Mouse (Mus musculus) hematopoietic stem cell, adult 5-6 weeks (primary cell): ENCODE results near the gene Ice1. TPM values are rescaled to one million over a fixed set of nuclear protein-coding genes. Genes with fewer than 3 reads are reported as not detected.

ENCODE experiments used
- ATAC-seq, 2 experiments: fragments of 125-278 bp in 1 of 2; replicated peaks in 1 of 2; 2 replicates each; pipeline ENCODE4 v1.8.0; 2016 to 2017; ENCODE audit warnings: inconsistent platforms in 2 of 2, mild to moderate bottlenecking in 2 of 2, moderate number of reproducible peaks in 2 of 2, low read depth in 1 of 2, moderate TSS enrichment in 1 of 2; ENCODE audit not compliant: low FRiP score in 2 of 2, poor library complexity in 2 of 2, severe bottlenecking in 2 of 2, insufficient read depth in 1 of 2, low TSS enrichment in 1 of 2
- total RNA-seq: library from RNA; stranded (forward); fragments of 172-1452, 232-1000 nt; gene quantifications from 2 replicates; pipeline ENCODE4 v1.2.3, GENCODE M21; 2017

Ice1 gene
- total RNA-seq, 1 experiment from 2014 or later, result 33.5 TPM

DNA sequence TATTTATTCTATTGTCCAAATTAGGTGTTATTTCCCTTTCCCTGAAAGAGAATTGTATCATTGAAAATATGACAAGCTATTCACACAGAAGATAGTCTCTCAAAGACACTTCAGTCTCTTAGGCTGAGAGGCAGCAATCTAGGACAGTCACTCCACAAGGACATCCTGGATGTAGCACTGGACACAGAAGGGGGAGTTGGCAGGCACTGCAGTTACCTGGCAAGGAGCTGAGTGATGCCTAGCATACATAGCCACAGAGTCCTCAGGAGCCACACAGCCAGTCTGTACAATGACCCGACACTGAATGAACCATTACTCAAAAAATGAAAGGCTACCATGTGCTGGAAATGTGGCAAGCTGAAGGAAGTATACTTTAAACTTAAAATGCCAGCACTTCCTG lies 35.9 kb downstream of the Ice1 start:
- no peak for ATAC-seq

DNA sequence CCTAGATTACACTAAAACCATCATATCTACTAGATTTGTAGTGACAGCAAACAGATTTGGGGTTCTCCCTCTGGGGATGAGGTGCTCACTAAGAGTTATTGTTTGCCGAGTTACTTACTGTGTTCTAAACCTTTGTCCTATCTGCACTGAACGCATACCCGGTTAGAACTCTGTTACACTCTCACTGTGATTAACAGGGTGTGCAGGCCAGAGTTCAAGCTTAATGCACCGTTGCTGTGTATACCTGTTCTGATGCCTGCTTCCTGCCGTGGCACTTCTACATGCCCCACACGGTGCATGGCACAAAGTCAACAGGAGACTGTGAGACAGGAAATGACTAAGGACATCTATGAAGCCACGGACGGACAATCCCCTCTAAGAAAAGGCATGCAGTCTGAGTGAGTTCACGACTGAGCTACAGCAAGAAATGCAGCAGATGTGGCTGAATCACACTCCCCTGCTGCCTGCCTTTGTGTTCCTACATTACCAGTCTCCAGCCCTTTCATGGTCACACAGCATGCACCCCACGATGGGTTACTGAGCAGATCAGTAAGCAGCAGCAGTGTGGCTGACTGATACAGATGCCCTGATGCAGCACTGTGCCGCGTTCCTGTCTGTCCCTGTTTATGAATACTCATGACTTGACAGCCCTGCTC lies 37.3 kb downstream of the Ice1 start:
- 0 out of 4 replicates have a peak, but pooled peaks have one; percentile 7 to 30 for ATAC-seq

DNA sequence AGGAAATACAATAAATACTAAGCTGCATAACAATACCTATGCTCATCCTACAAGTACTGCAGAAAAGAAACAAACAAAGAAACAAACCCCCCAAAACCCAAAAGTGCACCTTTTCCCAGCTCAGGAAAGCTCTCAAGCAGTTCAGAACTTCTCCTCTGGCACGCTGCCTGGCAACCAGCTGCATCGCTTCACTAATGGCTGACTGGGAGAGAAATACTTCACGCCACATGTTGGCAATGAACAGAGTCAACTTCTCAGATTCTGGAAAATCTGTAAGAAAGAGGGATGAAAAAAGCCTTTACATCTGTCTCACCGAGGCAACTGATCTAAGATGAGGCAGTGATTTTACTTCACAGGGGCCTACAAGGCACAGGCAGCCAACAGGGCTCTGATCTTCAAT lies 38.5 kb downstream of the Ice1 start:
- ATAC-seq, result no peak

DNA sequence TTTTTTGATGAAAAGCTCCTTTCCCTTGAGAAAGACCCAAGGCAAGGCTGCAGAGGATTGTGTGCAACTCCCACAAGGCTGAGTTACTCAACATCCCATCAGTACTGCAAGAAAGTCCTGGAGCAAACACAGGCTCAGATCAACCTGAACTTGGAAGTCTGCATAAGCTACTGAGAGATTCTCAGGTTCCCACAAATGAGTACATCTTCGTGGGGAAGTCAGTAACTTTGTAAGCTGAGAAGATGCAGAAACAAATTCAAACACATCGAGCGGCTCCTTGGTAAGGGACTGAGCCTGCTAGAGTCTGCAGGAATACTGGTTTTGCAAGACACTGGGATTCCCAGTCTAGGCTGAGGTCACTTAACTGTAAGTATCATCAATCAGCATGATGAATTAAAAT lies 40.5 kb downstream of the Ice1 start:
- ATAC-seq, result no peak

DNA sequence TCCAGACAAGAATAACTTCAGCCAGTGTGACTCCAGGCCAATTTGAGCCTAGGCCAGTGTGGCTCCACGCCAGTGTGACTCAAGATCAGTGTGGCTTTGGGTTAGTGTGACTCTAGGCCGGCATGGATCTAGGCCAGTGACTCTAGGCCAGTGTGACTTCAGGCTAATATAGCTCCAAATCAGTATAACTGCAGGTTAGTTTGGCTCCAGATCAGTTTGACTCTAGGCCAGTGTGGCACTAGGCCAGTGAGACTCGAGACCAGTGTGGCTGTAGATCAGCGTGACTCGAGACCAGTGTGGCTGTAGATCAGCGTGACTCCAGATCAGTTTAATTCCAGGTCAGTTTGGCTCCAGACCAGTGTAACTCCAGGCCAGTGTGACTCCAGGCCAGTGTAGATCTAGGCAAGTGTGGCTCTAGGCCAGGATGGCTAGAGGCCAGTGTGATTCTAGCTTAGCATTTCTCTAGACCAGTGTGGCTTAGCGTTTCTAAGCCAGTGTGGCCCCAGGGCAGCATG lies 47.1 kb downstream of the Ice1 start:
- ATAC-seq, result no peak

DNA sequence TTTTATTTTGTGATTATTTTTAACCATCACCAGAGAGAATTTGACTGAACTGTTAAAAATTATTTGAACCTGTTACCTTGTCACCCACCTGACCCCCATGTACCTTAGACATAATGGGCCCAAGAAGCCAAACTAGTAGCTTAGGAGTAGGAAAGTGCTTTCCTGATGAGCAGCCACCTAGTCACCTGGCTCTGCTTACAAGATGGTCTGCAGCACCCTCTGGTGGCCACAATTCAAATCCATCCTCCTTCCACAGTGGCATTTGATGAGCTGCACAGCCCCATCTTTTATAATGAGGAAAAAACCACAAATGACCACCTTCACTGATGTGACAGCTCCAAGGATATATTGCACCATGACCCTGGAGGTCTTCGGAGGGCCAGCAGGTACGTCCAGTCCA lies 50.5 kb downstream of the Ice1 start:
- ATAC-seq, result peak; percentile 62 to 66; a peak in 3 of 4 replicates

DNA sequence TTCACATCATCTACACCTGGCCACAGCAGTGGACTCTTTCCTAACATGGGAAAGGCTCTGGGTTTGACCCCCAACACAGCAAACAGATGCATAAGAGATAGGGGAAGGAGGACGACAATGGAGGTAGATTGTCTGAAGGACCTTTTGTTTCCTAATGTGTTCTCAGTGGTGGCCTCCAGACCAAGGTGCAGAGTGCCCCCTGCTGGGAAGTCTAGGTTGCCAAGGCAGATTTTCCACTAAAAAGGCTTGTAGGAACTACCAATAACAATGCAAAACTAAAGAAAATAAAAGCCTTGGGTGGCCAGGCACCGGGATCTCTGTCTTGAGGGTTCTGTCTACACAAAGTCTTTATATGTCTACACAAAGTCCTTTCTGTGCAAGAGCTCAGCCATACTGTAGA lies 54.9 kb downstream of the Ice1 start:
- no peak for ATAC-seq

DNA sequence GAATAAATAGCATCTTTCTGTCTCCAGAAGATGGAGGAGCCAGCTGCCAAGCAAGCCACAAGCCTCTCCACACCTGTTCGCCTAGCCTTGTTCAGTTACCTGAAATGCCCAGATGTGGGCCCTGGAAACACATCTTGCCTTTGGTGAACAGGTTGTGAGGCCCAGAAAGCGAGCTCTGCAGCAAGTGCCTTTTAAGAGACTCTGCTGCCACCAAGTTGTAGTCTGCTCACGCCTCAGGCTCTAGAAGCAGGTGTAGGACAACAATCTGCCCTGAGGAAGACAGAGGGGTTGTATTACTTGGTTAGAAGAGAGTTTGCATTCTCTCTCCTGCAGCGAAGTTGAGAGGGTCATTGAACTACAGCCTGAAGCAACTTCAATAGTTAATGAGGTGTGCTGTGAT lies 55.9 kb downstream of the Ice1 start:
- no peak for ATAC-seq

DNA sequence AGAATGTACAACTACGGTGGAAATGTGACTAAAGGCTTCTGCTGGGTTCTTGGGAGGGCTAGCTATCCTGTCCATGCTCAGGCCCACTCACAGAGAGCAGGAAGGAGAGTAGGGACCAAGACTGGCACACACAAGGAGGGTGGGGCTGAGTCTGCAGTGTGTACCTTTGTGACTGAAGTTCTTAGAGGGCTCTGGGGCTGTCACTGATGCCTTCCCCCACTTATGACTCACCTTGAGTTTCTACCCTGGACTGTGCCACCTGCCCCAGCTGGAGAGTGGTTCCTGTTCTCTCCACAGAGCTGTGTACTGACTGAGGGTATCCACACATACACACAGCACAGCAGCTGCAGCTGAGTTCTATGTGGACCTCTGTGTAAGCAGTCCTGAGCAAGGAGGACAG lies 63.2 kb downstream of the Ice1 start:
- ATAC-seq, result no peak

DNA sequence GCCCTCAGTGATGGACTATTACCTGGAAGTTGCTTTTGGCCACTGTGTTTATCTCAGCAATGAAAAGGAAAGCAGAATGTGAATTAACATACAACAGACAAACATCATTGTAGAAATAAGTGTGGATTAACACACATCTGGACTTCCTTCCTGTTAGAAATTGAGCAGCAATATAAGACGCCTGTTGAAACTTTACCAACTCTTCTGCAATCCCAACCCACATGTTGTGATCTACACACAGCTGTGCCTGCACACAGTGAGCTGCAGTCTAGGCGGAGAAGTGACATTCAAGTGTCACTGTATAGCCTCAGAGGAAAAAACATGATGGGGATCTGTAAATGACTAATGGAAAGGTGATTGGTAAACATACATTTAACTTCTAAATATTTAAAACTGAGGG lies 69.5 kb downstream of the Ice1 start:
- ATAC-seq, result peak in 1 of 2 experiments; percentile 62; a peak in 2 of 4 replicates

DNA sequence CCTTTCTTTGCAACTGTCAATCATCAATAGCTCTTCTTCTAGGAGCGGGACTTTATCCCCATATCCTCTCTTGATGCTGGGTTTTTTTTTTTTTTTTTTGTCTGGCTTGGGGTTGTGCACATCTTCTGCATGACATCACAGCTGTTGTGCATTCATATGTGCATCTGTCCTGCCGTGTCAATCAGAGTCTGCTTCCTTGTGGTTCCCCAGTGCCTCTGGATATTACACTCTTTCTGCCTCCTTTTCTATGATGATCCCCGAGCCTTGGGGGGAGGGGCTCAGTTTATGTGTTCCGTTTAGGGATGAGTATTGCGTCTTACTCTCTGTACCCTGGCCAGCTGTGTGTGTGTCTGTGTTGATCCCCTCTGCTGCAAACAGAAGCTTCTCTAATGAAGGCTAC lies 84.0 kb downstream of the Ice1 start:
- ATAC-seq, result no peak

DNA sequence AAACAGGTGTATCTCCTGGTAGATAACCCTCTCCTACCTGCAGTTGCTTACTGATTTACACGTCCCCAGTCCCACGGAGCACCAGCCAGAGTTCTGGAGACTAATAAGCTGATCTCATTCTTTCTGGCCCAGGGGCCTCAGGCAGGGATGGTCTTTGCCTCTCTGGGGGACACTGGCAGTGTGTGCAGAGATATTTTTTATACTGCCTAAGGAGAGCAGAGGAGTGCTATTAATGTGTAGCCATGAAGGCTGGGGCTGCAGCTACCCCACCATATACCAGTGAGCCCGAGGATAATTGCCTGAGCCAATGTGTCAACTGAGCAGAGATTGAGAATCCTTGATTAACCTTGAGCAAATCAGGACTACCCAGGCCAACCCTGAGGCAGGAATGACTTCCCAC lies 90.0 kb downstream of the Ice1 start:
- no peak for ATAC-seq

DNA sequence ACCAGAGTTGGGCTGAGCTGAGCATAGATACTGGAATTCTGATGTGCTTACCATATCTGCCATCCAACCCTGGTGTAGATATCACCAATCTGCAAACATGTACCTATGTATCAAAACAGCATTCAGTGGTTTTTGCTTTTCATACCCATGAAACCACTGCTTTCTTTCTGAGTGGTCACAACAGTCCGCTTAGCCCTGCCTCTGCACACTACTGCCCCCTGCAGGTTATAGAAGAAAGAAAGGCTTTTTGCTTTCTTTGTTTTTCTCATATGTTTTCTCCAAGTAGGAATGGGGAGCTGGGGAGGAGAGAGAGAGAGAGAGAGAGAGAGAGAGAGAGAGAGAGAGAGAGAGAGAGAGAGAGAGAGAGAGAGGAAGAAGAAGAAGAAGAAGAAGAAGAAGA lies 92.2 kb downstream of the Ice1 start:
- no peak for ATAC-seq

DNA sequence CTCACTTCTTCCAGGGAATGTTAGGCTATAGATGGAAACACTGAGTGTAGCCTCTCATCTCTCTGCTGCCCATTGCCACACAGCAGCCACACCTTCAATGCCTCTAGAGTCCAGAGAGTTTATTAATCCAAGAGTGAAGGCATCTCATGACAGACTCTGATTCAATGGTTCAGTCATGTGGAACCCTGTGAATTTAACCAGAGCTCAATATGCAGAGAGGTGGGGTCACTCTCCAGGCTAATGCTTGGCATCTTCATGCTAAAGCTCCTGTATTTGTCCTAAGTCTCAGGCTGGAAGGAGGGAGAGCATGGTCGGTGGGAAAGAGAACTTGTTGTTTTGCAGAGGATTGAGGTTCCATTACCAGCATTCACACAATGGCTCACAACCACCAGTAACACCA lies 97.6 kb downstream of the Ice1 start:
- ATAC-seq, result no peak

DNA sequence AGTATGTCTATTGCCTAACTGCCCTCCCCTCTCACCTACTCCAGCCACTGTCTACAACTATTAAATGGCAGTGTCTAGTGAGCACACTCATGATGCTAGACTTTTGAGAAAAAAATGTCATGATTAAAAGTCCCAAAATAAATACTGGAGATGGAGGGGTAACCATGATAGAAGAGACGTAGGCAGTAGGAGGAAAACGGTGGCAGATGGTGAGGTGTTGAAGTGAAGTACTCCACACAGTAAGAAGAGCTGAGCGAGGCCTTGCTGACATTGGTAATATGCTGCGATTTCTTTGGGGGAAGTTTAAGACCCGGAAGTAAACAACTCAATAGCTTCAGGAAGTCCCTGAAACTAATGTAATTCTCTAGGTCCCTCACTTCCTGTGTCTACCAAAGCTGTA lies 104.0 kb downstream of the Ice1 start:
- ATAC-seq, result no peak

DNA sequence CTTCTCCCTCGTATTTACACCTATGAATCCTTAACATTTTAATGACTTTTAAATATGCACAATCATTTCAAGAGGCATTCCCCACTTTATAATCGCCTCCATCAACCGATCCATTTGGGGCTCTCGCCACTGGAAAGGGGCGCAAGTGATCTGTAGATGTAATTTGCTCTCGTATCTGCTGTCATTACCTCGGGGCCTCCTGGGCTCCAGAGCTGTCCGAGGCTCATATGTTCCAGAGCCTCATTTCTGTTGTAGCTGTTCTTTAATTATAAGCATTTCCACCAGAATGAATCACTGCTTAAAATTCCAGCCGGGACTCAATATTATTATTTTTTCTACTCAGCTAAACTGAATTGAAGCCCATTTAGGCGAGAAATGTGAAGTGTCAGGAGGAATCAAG lies 104.7 kb downstream of the Ice1 start:
- ATAC-seq, result no peak

DNA sequence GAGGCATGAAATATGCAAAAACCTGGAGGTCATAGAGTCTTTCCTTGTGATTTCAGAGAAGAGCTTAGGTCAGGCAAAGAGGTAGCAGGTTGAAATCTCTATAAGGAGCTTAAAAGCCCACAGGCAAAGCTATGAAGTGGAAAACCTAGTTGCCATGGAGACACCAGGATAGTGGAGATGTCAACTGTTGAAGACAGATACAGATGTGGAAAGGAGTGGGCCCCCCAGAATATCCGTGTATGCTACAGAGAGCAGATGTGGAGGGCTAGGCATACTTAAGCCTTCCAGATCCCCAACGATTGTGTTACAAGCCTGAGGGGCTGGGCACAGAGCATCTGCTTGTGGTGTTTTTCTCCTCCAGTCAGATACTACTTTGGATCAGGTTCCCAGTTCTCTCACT lies 119.8 kb downstream of the Ice1 start:
- no peak for ATAC-seq

DNA sequence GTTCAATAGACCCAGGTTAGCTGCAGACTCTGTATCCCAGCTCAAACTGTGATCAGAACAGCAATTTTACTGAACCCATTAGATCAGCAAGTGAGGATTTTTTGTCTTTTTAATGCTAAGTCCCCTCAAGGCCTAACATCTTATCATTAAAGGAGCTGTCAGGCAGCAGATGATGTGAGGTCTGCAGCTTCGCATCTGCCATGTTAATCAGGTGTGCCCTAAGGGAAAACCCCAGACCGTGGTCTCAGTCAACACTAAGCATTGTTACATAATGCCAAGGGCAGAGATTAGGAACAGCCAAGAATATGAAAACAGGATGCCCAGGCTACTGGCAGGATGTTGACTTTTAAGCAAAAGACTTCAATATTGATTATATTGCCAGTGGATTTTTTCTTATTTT lies 122.4 kb downstream of the Ice1 start:
- no peak for ATAC-seq

DNA sequence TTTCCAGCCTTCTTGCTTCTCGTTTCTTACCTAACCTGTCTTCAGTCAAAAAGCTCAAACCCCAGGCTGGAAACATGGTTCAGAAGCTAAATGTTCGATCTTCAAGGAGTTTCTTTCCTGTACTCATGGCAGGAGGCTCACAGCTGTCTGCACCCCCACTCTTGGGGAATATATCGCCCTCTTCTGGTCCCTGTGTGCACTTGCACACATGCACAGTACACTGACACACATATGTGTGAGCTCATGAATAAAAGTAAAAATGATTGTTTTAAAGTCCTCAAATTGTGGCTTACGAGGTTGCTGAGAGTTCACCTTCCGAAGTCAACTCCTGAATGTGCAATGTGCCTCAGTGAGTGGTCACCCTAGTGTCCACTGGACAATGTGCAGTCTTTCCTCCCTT lies 127.2 kb downstream of the Ice1 start:
- ATAC-seq, result no peak
